Mouse (Mus musculus) urinary bladder, postnatal 10 days (tissue): ENCODE data around the gene Mogat1.
"Not testable (repeated sequence)": the region's sequence is repeated elsewhere in the genome, so short reads cannot be mapped to it uniquely, and the experiment has no call there.

Experiments
- DNase-seq: peaks from one replicate; pipeline ENCODE4 v3.0.0; 2022; ENCODE audit warnings: low spot score

The Mogat1 gene

GRCm38 (mm10) chr1:78510862-78511261 is at the start of gene Mogat1:
Gene Mogat1, plus strand, starts transcription at chr1:78510991.
- DNase-seq: no peak

GRCm38 (mm10) chr1:78472441-78472840 is 38.4 kb upstream of the Mogat1 start:
- no peak for DNase-seq

- DNase-seq: no peak
These were observed 27.4 kb upstream of the Mogat1 start for GRCm38 (mm10) chr1:78483430-78483829.

- no peak for DNase-seq
These were observed 26.4 kb upstream of the Mogat1 start for GRCm38 (mm10) chr1:78484361-78484760.

GRCm38 (mm10) chr1:78488427-78488751 is 22.4 kb upstream of the Mogat1 start:
- DNase-seq: no peak

GRCm38 (mm10) chr1:78488752-78489492 is 21.9 kb upstream of the Mogat1 start, which contains the start of gene Farsb:
Gene Farsb, minus strand, starts transcription at chr1:78488897.
- DNase-seq: peak; percentile 58

- no peak for DNase-seq
These were observed 20.6 kb upstream of the Mogat1 start for GRCm38 (mm10) chr1:78490143-78490542.

GRCm38 (mm10) chr1:78501036-78501435 is 9.8 kb upstream of the Mogat1 start:
- no peak for DNase-seq

- DNase-seq: not testable (repeated sequence)
These were observed 8.9 kb upstream of the Mogat1 start for GRCm38 (mm10) chr1:78501856-78502255.

GRCm38 (mm10) chr1:78502527-78502926 is 8.3 kb upstream of the Mogat1 start:
- DNase-seq: no peak

GRCm38 (mm10) chr1:78507137-78507536 is 3.7 kb upstream of the Mogat1 start:
- no peak for DNase-seq

- no peak for DNase-seq
These were observed 900 bp downstream of the Mogat1 start, which contains the start of gene BC035947 for GRCm38 (mm10) chr1:78511621-78512160. Gene BC035947, minus strand, starts transcription at chr1:78512158.

GRCm38 (mm10) chr1:78512756-78513155 is 2.0 kb downstream of the Mogat1 start:
- no peak for DNase-seq

- no peak for DNase-seq
These were observed 8.1 kb downstream of the Mogat1 start for GRCm38 (mm10) chr1:78518907-78519306.

GRCm38 (mm10) chr1:78525189-78525886 is 14.5 kb downstream of the Mogat1 start:
- DNase-seq: no peak

- DNase-seq: no peak
These were observed 17.6 kb downstream of the Mogat1 start for GRCm38 (mm10) chr1:78528356-78528755.

- DNase-seq: no peak
These were observed 18.2 kb downstream of the Mogat1 start for GRCm38 (mm10) chr1:78529011-78529410.

- DNase-seq: no peak
These were observed 19.9 kb downstream of the Mogat1 start for GRCm38 (mm10) chr1:78530500-78531215.

GRCm38 (mm10) chr1:78532184-78532800 is 21.5 kb downstream of the Mogat1 start:
- no peak for DNase-seq

GRCm38 (mm10) chr1:78534428-78535150 is 23.8 kb downstream of the Mogat1 start:
- DNase-seq: no peak
